Mouse (Mus musculus) kidney, embryonic 16.5 days (tissue): ENCODE data around the gene Dlg2. TPM values are rescaled to one million over a fixed set of nuclear protein-coding genes. Genes with fewer than 3 reads are reported as not detected.
A peak's percentile ranks its signal among the peaks of the same experiment; 100 is the strongest.

Source experiments
- ATAC-seq: fragments of 200-750 bp; cut with Nextera tagmentation; 2 replicates; pipeline ENCODE4 v1.8.0; 2017; ENCODE audit warnings: moderate TSS enrichment; ENCODE audit not compliant: low FRiP score, low TSS enrichment
- H3K27ac ChIP-seq: fragments of 300-500 bp; sonication (generic); 2 replicates; pipeline ENCODE4 v1.5.1; 2014; ENCODE audit warnings: low read length
- H3K27me3 ChIP-seq: fragments of 300-500 bp; sonication (generic); 2 replicates; pipeline ENCODE4 v1.6.1; 2014; ENCODE audit warnings: low read length, control low read depth, mixed read lengths; ENCODE audit not compliant: insufficient read depth
- H3K36me3 ChIP-seq: fragments of 300-500 bp; sonication (generic); 2 replicates; pipeline ENCODE4 v1.6.1; 2014; ENCODE audit warnings: low read length, control low read depth, mixed read lengths; ENCODE audit not compliant: insufficient read depth
- H3K4me1 ChIP-seq: fragments of 300-500 bp; sonication (generic); 2 replicates; pipeline ENCODE4 v1.6.1; 2014; ENCODE audit warnings: low read length, control low read depth, mixed read lengths; ENCODE audit not compliant: insufficient read depth
- H3K4me2 ChIP-seq: fragments of 300-500 bp; sonication (generic); replicated peaks from 2 replicates; pipeline ENCODE4 v1.6.1; 2014; ENCODE audit warnings: low read depth, low read length
- H3K4me3 ChIP-seq: fragments of 300-500 bp; sonication (generic); 2 replicates; pipeline ENCODE4 v1.5.1; 2014; ENCODE audit warnings: mild to moderate bottlenecking, low read length
- H3K9ac ChIP-seq: fragments of 300-500 bp; sonication (generic); replicated peaks from 2 replicates; pipeline ENCODE4 v1.6.1; 2014; ENCODE audit warnings: low read length
- H3K9me3 ChIP-seq: fragments of 300-500 bp; sonication (generic); 2 replicates; pipeline ENCODE4 v1.6.1; 2016; ENCODE audit warnings: low read length, control low read depth
- WGBS: fragments of 180-500 bp; shearing (Covaris S2); extraction: QIAGEN DNeasy Blood & Tissue Kit; methylation state at CpG from one replicate; pipeline ENCODE4 v1.1.7; 2014; 5-methylcytosine and 5-hydroxymethylcytosine counted together
- polyA plus RNA-seq: library from polyadenylated mRNA; unstranded; fragments of >200 nt; fragmentation: Nextera tagmentation; extraction: Ambion mirVana; gene quantifications from 2 replicates; pipeline ENCODE4 v1.2.1, GENCODE M21; 2015

Gene Dlg2
- polyA plus RNA-seq, 1 experiment from 2014 or later = 1.0 TPM

DNA sequence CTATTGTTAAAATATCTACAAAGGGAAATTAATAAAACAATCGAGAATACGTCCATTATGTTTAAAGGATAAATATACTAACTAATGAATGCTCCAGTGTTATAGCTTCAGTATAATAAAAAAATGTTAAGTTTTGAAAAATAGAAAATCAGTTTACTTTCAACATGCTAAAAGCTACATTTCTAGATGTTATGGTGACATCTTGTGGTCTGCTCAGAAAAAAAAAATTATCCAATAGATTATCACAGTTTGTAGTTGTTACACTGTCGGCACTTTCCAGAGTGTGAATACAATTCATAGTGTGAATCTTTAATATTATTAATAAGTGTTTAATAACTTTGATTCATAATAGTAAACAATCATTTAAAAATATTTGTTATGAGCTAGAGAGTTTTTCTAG is 31.7 kb downstream of the Dlg2 start:
- no peak overlapping the region for H3K4me3 ChIP-seq
- no peak overlapping the region for H3K4me2 ChIP-seq
- no peak overlapping the region for H3K27ac ChIP-seq
- no peaks in the 10 kb centered on the region for H3K27me3 ChIP-seq
- no peaks in the 10 kb centered on the region for H3K9me3 ChIP-seq
- H3K9ac ChIP-seq = no peak overlapping the region
- WGBS = 76% methylated on average over 3 of the region's 3 CpGs
- no peak for ATAC-seq
- no peaks in the 10 kb centered on the region for H3K4me1 ChIP-seq
- H3K36me3 ChIP-seq = no peaks in the 10 kb centered on the region

DNA sequence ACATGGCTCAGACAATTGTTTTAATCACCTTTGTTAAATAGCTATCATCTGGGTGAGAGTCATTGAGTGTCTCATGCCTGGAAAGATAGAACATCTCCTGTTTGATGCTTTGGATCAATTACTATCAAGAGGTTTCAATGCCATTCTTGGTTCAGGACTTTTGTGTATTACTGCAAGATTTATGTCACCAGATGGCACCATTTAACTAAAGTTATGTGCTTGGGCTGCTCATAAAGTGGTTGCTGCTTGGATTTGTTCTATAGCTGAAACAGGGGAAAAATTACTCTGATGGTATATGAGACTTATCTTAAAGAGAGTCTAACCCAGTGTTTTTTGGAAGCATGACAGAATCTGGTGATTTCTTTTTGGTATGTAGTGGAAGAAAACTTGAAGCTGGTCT is 35.8 kb downstream of the Dlg2 start:
- H3K36me3 ChIP-seq = no peaks in the 10 kb centered on the region
- no peak overlapping the region for H3K9ac ChIP-seq
- H3K4me2 ChIP-seq = no peak overlapping the region
- no peak for ATAC-seq
- no peak overlapping the region for H3K4me3 ChIP-seq
- no peak overlapping the region for H3K27ac ChIP-seq
- H3K9me3 ChIP-seq = no peaks in the 10 kb centered on the region
- no peaks in the 10 kb centered on the region for H3K27me3 ChIP-seq
- H3K4me1 ChIP-seq = no peaks in the 10 kb centered on the region

DNA sequence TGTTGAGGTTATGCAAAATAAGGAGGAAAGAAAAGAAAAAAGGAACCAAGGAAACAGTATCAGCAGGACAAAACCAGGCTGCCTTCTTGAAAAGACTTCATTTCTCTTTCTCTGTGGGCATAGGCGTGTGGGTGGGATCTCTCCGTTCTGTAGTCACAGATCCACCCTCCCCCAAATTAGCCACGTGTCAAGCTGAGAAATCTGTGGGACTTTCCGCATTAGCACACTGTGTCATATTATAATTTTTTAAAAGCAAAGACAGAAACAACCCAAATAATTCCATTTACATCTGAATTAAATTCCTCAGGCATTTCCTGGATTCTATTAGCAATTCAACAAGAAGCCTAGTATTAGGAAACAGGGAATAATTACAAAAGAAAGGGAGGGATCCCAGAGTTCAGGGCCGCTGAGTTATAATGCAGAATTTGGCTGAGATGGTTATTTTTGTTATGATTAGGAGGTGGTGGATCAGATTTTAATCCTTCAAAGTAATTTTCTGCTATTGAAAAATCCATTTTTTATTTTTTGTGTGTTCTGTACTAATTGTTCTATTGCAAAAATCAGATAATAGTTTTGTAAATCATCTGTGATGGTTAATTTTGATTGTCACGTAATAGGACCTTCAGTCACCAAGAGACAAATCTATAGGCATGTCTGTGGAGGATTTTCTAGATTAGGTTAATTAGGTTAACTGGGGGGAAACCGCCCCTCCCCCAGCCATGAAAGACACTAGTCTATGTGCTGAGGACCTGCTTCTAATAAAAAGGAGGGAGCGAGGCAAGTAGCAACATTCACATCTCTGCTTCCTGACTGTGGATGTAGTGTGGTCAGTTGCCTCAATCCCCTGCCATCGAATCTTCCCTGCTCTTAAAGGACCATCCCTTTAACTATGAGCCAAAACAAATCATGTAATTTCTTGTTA is 63.3 kb downstream of the Dlg2 start:
- 65% methylated on average over 9 of the region's 9 CpGs for WGBS
- no peaks in the 10 kb centered on the region for H3K27me3 ChIP-seq

DNA sequence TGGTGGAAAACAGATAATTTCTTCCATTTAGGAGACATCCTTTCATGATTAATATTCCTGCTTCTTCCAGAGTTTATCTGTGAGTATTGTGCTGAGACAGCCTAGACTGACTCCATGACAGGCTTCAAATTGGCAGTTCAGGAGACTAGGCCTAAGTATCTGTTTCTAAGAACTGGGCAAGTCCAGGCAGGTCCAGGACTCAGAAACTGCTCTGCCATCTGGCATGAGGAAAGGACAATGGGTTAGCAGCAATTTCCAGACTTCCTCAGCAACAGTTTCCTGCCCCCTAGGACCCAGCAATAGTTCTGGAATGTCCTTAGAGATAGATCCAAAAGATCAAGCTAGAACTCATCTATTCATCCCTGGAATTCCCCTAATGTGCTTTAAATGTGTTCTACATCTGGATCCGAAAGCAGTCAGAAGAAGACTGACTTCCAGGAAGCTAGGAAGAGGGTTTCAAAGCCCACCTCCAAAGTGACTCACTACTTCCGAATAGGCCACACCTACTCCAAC is 64.4 kb downstream of the Dlg2 start:
- Histone ChIP-seq H3K4me3 (no peak overlapping the region), H3K27ac (no peak overlapping the region), H3K36me3 (no peaks in the 10 kb centered on the region), H3K9ac (no peak overlapping the region), H3K9me3 (no peaks in the 10 kb centered on the region), H3K27me3 (no peaks in the 10 kb centered on the region), H3K4me1 (no peaks in the 10 kb centered on the region), H3K4me2 (no peak overlapping the region)
- WGBS = 82% methylated on average over 2 of the region's 2 CpGs
- ATAC-seq = no peak

More for the DNA sequence above, 63.3 kb downstream of the Dlg2 start:
- no peak for ATAC-seq
- Histone ChIP-seq H3K9me3 (no peaks in the 10 kb centered on the region), H3K27ac (no peak overlapping the region), H3K36me3 (no peaks in the 10 kb centered on the region), H3K9ac (no peak overlapping the region), H3K4me1 (no peaks in the 10 kb centered on the region), H3K4me3 (no peak overlapping the region), H3K4me2 (no peak overlapping the region)

DNA sequence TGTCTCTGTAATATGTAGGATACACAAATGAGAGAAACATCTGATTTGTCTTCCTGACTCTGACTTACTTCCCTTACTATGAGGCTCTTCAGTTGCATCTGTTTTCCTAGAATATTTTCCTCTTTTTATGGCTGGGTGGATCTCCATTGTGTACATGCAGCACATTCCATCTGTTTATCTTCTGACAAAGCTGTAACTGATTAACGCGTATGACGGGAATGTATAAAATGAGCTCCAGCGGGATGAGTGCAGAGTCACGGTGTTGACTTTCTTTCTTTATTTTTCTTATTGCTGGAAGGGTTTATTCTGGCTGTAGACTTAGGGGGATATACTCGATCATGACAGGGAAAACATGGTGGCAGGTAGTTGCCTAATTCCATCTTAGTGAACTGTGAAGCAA is 76.9 kb downstream of the Dlg2 start:
- 63% methylated on average over 6 of the region's 6 CpGs for WGBS
- no peak overlapping the region for H3K27ac ChIP-seq

DNA sequence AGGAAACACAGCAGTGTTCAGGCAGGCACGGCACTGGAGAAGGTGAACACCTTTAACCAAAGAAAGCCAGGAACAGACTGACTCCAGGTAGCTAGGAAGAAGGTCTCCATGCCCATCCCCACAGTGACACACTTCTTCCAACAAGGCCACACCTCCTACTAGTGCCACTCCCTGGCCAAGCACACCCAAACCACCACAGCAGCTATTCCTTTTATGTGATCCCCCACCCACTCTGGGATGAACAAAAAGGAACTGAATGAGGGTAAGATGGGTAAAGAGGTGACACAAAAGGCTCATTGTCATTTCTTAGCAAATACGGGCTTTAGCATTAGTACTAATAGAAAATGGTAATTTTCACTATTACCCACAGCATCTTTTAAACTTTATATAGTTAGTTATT is 77.9 kb downstream of the Dlg2 start:
- Histone ChIP-seq H3K9me3 (no peaks in the 10 kb centered on the region), H3K4me1 (no peaks in the 10 kb centered on the region), H3K27me3 (no peaks in the 10 kb centered on the region), H3K36me3 (no peaks in the 10 kb centered on the region), H3K4me3 (no peak overlapping the region), H3K9ac (no peak overlapping the region), H3K4me2 (no peak overlapping the region), H3K27ac (no peak overlapping the region)
- ATAC-seq = no peak
- WGBS = 88% methylated on average over 2 of the region's 2 CpGs

More for the DNA sequence above, 76.9 kb downstream of the Dlg2 start:
- H3K36me3 ChIP-seq = no peaks in the 10 kb centered on the region
- H3K4me3 ChIP-seq = no peak overlapping the region
- no peak overlapping the region for H3K9ac ChIP-seq
- H3K9me3 ChIP-seq = no peaks in the 10 kb centered on the region
- H3K4me2 ChIP-seq = no peak overlapping the region
- H3K27me3 ChIP-seq = no peaks in the 10 kb centered on the region
- no peaks in the 10 kb centered on the region for H3K4me1 ChIP-seq
- no peak for ATAC-seq

DNA sequence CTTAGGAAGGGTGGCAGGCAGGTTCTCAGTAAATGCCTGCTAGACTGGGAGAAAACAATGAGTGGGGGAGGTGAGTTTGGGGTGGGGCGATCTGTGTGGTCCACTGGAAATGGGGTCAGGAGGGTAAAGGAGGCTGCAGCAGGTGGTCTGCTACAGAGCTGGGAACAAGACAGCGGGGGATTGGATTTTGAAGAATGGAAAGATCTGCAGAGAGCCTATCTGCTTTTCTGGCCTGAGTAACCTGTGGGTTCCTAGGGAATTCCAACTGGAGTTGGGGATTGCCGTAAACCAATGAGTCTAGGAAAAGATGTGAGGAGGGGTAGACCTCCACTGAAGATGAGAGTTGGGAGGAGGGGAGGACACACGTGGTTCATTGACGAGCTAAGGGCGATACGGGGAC is 92.7 kb downstream of the Dlg2 start:
- no peak overlapping the region for H3K9ac ChIP-seq
- no peak overlapping the region for H3K4me2 ChIP-seq
- H3K36me3 ChIP-seq = no peaks in the 10 kb centered on the region
- no peaks in the 10 kb centered on the region for H3K9me3 ChIP-seq
- no peaks in the 10 kb centered on the region for H3K27me3 ChIP-seq
- no peak overlapping the region for H3K27ac ChIP-seq
- WGBS = 38% methylated on average over 7 of the region's 7 CpGs
- no peak overlapping the region for H3K4me3 ChIP-seq
- no peaks in the 10 kb centered on the region for H3K4me1 ChIP-seq
- ATAC-seq = no peak

DNA sequence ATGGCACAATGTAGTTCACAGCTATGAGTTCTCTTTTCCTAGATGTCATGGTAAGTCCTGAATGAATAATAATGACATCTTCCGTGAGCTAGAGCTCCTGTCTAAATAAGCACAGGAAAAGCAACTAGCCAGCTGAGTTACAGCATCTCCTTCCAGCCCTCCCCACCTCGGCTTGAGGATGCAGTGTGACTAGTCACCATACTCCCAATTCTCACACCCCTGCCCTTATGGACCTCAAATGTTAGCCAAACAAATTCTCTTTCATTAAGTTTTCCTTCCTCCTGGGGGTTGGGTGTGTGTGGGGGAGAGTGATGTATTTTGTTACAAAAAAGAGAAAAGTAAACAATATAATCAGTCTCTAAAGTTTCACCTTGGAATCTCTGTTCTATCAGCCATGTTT is 111.3 kb downstream of the Dlg2 start:
- no peaks in the 10 kb centered on the region for H3K27me3 ChIP-seq
- H3K9me3 ChIP-seq = no peaks in the 10 kb centered on the region
- no peak overlapping the region for H3K4me2 ChIP-seq
- no peak overlapping the region for H3K27ac ChIP-seq
- no peak for ATAC-seq
- WGBS = 7% methylated on average over 2 of the region's 2 CpGs
- no peak overlapping the region for H3K9ac ChIP-seq
- H3K4me1 ChIP-seq = no peaks in the 10 kb centered on the region
- H3K36me3 ChIP-seq = no peaks in the 10 kb centered on the region
- H3K4me3 ChIP-seq = no peak overlapping the region

DNA sequence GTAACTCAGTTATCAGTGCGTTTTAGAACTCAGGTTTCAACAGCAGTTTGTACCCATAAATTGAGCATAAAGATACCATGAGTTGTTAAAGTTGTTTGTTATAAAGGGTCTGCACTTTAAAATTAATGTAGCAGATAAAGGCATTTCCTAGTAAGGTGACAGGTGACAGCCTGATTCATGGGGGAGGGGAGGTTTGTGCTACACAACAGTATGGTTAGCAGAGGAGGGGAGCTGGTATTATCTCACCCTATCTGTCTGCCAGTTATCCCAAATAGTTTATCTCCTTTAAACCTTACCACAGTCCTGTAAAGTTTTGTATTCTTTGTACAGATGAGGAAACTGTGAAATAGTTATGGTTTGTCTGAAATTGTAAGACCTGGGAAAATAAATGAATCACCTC is 111.8 kb downstream of the Dlg2 start:
- H3K9me3 ChIP-seq = no peaks in the 10 kb centered on the region
- no peaks in the 10 kb centered on the region for H3K4me1 ChIP-seq
- H3K27me3 ChIP-seq = no peaks in the 10 kb centered on the region
- H3K9ac ChIP-seq = no peak overlapping the region
- H3K4me3 ChIP-seq = no peak overlapping the region
- no peak overlapping the region for H3K27ac ChIP-seq
- ATAC-seq = peak; percentile 54; the same call in 1 of the 2 replicates
- no peaks in the 10 kb centered on the region for H3K36me3 ChIP-seq
- no peak overlapping the region for H3K4me2 ChIP-seq
- 41% methylated on average over 1 of the region's 1 CpGs for WGBS

DNA sequence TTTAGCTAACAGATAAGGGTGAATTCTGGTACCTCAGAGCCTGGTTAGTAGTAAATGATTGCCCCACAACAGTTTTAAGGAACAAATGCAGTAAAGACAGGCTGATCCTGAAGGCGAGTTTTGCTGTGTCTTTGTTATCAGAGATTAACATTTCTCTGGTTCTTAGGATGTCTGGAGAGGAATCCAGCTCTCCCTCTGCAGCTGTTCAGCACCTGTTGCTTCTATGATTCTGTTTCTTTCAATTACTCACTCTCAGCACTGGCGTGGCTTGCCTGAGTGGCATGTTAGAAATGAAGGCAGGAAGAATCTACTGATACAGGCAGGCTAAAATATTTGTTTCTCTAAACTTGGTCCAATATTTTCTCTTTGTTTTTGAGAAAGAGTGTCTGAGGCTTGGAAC is 133.3 kb downstream of the Dlg2 start:
- Histone ChIP-seq H3K9ac (no peak overlapping the region), H3K9me3 (no peaks in the 10 kb centered on the region), H3K27me3 (no peaks in the 10 kb centered on the region), H3K4me3 (no peak overlapping the region), H3K4me2 (no peak overlapping the region), H3K36me3 (no peaks in the 10 kb centered on the region), H3K27ac (no peak overlapping the region), H3K4me1 (no peaks in the 10 kb centered on the region)
- 77% methylated on average over 2 of the region's 2 CpGs for WGBS
- ATAC-seq = no peak
